ENCODE assay signal across 20 mouse cellular contexts in genomic region chr1:190871068-190871467, GRCm38 (mm10). TPM values are rescaled to one million over a fixed set of nuclear protein-coding genes. Genes with fewer than 3 reads are reported as not detected.
DNase-seq lines count a peak whose midpoint lies in the region; ATAC-seq and TF ChIP-seq lines count a peak whose summit lies in the region.
"Had no signal": no experiment of that assay in that cellular context is flagged by ENCODE, and none has a peak within 500 bp of the region (broad histone marks: within the 10 kb centered on the region; RNA-seq: fewer than 3 reads in every experiment).

No protein-coding gene starts in this region.

- no peak overlapping the region for H3K4me2 ChIP-seq in kidney, embryonic 15.5 days
- H3K4me2 ChIP-seq in kidney, postnatal 0 days (ENCODE audit: low read length): no peak overlapping the region
- H3K4me2 ChIP-seq in kidney, embryonic 16.5 days (replicated peaks; ENCODE audit: low read depth, low read length): no peak overlapping the region
- H3K4me2 ChIP-seq: forebrain, embryonic 13.5 days; heart, embryonic 13.5 days had no signal

- 94% methylated on average over 12 of the region's 12 CpGs for WGBS in kidney, embryonic 15.5 days
- 92% methylated on average over 12 of the region's 12 CpGs for WGBS in kidney, postnatal 0 days
- WGBS in kidney, embryonic 16.5 days: 89% methylated on average over 12 of the region's 12 CpGs

- H3K36me3 ChIP-seq in kidney, embryonic 15.5 days: peaks cover 44% of the 10 kb centered on the region
- H3K36me3 ChIP-seq in kidney, postnatal 0 days (ENCODE audit: insufficient read depth, low read length): peaks cover 11% of the 10 kb centered on the region
- H3K36me3 ChIP-seq in kidney, embryonic 16.5 days (ENCODE audit: insufficient read depth, low read length): peaks cover 14% of the 10 kb centered on the region

- no peak overlapping the region for H3K4me3 ChIP-seq in kidney, embryonic 15.5 days (replicated peaks)
- no peak overlapping the region for H3K4me3 ChIP-seq in kidney, postnatal 0 days (replicated peaks; ENCODE audit: low read depth, low read length)
- H3K4me3 ChIP-seq in kidney, embryonic 16.5 days (ENCODE audit: low read length): no peak overlapping the region
- H3K4me3 ChIP-seq: embryonic facial prominence, embryonic 10.5 days; forebrain, embryonic 13.5 days; heart, embryonic 13.5 days had no signal

- peak; percentile 40 for DNase-seq in kidney, adult 11 months
- peak; percentile 10 for DNase-seq in kidney, postnatal 0 days (ENCODE audit: low spot score)
- peak; percentile 35 for DNase-seq in NIH3T3 (ENCODE audit: low read depth)
- peak; percentile 19 to 50 for DNase-seq in kidney, postnatal 36 days
- no peak for DNase-seq in lung, postnatal 25 days (ENCODE audit: low spot score)
- DNase-seq in urinary bladder, adult 2 months (ENCODE audit: low spot score): no peak
- DNase-seq: adrenal gland, adult 2 months; adrenal gland, postnatal 25 days; cerebellum, adult 18-20 months; cerebellum, postnatal 10 days; forebrain, postnatal 0 days; gastrocnemius, postnatal 25 days; heart, adult 11 months; heart, postnatal 36 days had no signal

- no peaks in the 10 kb centered on the region for H3K9me3 ChIP-seq in kidney, embryonic 15.5 days (replicated peaks)
- no peaks in the 10 kb centered on the region for H3K9me3 ChIP-seq in kidney, postnatal 0 days (replicated peaks; ENCODE audit: low read length)
- no peaks in the 10 kb centered on the region for H3K9me3 ChIP-seq in kidney, embryonic 16.5 days (ENCODE audit: low read length)
- H3K9me3 ChIP-seq: embryonic facial prominence, embryonic 10.5 days; forebrain, embryonic 13.5 days; heart, embryonic 13.5 days had no signal

- H3K27me3 ChIP-seq in kidney, embryonic 15.5 days: no peaks in the 10 kb centered on the region
- no peaks in the 10 kb centered on the region for H3K27me3 ChIP-seq in kidney, postnatal 0 days (ENCODE audit: insufficient read depth, low read length)
- no peaks in the 10 kb centered on the region for H3K27me3 ChIP-seq in kidney, embryonic 16.5 days (ENCODE audit: insufficient read depth, low read length)
- H3K27me3 ChIP-seq: CH12.LX; forebrain, embryonic 13.5 days; heart, embryonic 13.5 days had no signal

- no peaks in the 10 kb centered on the region for H3K4me1 ChIP-seq in kidney, embryonic 15.5 days
- no peaks in the 10 kb centered on the region for H3K4me1 ChIP-seq in kidney, postnatal 0 days (replicated peaks; ENCODE audit: insufficient read depth, low read length)
- no peaks in the 10 kb centered on the region for H3K4me1 ChIP-seq in kidney, embryonic 16.5 days (ENCODE audit: insufficient read depth, low read length)
- H3K4me1 ChIP-seq: embryonic facial prominence, embryonic 10.5 days; forebrain, embryonic 13.5 days; heart, embryonic 13.5 days had no signal

- no peak for TF ChIP-seq CTCF in kidney, postnatal 0 days (IDR thresholded peaks at IDR 0.05; ENCODE audit: low read depth)

- no peak for ATAC-seq in kidney, embryonic 15.5 days (replicated peaks; ENCODE audit: low FRiP score)
- ATAC-seq in kidney, postnatal 0 days (replicated peaks; ENCODE audit: low FRiP score, low read depth): peak; percentile 81
- no peak for ATAC-seq in kidney, embryonic 16.5 days (ENCODE audit: low FRiP score, low TSS enrichment)
- ATAC-seq: forebrain, embryonic 13.5 days; forebrain, postnatal 0 days had no signal

- no peak overlapping the region for H3K27ac ChIP-seq in kidney, embryonic 15.5 days
- no peak overlapping the region for H3K27ac ChIP-seq in kidney, postnatal 0 days
- H3K27ac ChIP-seq in kidney, embryonic 16.5 days (ENCODE audit: low read length): no peak overlapping the region
- H3K27ac ChIP-seq: embryonic facial prominence, embryonic 10.5 days; forebrain, embryonic 13.5 days; heart, embryonic 13.5 days had no signal

- H3K9ac ChIP-seq in kidney, embryonic 15.5 days: no peak overlapping the region
- no peak overlapping the region for H3K9ac ChIP-seq in kidney, postnatal 0 days (ENCODE audit: low read depth, low read length)
- no peak overlapping the region for H3K9ac ChIP-seq in kidney, embryonic 16.5 days (replicated peaks; ENCODE audit: low read length)
- H3K9ac ChIP-seq: forebrain, embryonic 13.5 days; forebrain, postnatal 0 days; heart, embryonic 13.5 days had no signal

RNA-seq across cellular contexts. Expression of gene Rps6kc1, which starts 40.5 kb away (rescaled TPM):
- 11.4 and 14.8 TPM in 2 replicates for polyA plus RNA-seq in kidney, embryonic 15.5 days (2015; fragmentation: Nextera tagmentation; extraction: Ambion mirVana)
- 9.4 and 10.2 TPM in 2 replicates for polyA plus RNA-seq in kidney, postnatal 0 days (2015; fragmentation: Nextera tagmentation; extraction: Ambion mirVana)
- polyA plus RNA-seq in kidney, embryonic 16.5 days (2015; fragmentation: Nextera tagmentation; extraction: Ambion mirVana): 13.7 and 14.4 TPM in 2 replicates
- polyA plus RNA-seq in urinary bladder, adult 2 months (2012; rRNA removed): 9.5 and 13.8 TPM in 2 replicates

RNA-seq across cellular contexts. Expression of gene Angel2, which starts 53.8 kb away (rescaled TPM):
- 45.7 and 48.7 TPM in 2 replicates for polyA plus RNA-seq in kidney, embryonic 15.5 days (2015; fragmentation: Nextera tagmentation; extraction: Ambion mirVana)
- 43.8 and 45.6 TPM in 2 replicates for polyA plus RNA-seq in kidney, postnatal 0 days (2015; fragmentation: Nextera tagmentation; extraction: Ambion mirVana)
- polyA plus RNA-seq in kidney, embryonic 16.5 days (2015; fragmentation: Nextera tagmentation; extraction: Ambion mirVana): 44.8 and 44.9 TPM in 2 replicates
- polyA plus RNA-seq in urinary bladder, adult 2 months (2012; rRNA removed): 45.3 and 50.5 TPM in 2 replicates

Comparison
In these comparisons a context has a peak if more than half of its experiments do, and no peak if none do; other contexts are left out.
1. DNase-seq: peak in kidney, adult 11 months (single experiment), kidney, postnatal 0 days (single experiment), NIH3T3 (single experiment) and kidney, postnatal 36 days (2 of 2); none in lung, postnatal 25 days (single experiment) and urinary bladder, adult 2 months (single experiment).